Mouse (Mus musculus) ZHBTc4 (cell line): ENCODE data around the gene Cda.

ENCODE experiments used
- DNase-seq: peaks from one replicate; pipeline ENCODE4 v3.0.0-alpha.2; 2011; ENCODE audit warnings: low read depth, low spot score

Gene Cda

GRCm38 (mm10) chr4:138368498-138369260 is 887 bp upstream of the Cda start:
- no peak for DNase-seq

DNA sequence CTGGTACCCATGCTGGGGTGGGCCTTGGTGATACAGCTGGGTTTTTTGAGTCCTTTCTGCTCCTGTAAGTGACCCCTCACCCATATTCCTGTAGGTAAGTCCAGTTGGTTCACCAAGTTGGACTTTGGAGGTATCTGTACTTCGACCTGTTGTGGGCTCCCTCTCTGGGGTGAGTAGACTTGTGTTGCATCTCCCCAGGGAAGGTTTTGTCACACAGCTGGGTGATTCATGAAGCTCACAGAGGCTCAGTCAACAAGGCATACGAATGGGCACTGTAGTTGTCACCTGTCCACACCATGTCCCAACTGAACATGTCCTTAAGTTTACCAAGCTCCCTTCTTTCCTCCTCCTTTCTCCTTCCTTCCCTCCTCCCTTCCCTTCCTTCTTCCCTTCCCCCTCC is 1.2 kb downstream of the Cda start:
- no peak for DNase-seq

DNA sequence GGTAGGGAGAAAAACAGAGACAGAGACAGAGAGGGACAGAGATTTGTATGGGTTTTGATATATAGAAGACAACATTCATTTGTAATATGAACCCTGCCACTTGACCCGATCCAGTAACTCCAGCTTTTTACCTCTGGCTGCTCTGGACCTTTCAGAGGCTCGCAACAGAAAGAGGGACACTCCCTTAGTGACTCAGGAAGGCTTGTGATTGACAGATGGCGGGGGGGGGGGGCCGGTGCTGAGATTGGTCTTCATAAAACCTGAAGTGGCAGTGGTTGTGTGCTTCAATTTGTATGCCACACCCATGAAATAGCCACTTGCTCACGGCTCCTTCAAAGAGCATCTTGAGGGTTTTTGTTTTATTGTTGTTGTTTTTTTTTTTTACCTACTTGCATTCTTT is 4.3 kb downstream of the Cda start:
- no peak for DNase-seq

DNA sequence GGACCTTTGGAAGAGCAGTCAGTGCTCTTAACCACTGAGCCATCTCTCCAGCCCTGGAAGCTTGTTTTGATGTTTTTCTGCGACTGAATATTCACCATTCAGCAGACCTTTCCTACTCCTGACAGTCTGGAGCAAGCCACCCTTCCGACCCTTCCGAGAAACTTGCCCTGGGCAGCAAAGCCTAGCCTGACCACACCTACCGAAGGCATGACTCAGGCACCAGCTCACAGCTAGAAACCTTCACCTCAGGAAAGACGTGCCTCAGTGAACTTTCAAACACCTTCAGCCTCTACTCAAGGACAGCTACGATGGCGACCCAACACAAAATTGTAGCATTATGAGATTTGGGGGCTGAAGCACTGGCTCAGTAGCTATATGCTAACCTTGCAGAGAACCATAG is 4.9 kb downstream of the Cda start:
- no peak for DNase-seq

DNA sequence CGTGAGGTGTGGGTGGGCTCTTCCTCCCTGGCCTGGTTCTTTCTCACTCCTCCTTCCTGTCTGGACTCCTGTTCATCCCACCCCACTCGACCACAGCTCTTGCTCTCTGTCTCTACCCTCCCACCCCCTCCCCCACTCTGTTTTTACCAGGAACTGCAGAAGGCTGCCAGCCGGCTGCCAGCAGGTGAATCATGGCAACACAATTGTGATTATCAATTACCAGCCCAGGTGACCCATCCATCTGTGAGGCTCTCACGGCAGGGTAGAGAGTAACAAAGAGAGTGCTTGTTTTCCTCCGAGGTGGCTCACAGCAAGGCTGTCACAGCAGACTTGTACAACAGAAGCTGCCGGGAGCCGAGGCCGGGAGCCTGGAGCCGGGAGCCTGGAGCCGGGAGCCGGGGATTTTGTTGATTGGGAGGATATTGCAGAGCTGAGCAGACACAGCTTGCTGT is 6.4 kb downstream of the Cda start:
- no peak for DNase-seq

DNA sequence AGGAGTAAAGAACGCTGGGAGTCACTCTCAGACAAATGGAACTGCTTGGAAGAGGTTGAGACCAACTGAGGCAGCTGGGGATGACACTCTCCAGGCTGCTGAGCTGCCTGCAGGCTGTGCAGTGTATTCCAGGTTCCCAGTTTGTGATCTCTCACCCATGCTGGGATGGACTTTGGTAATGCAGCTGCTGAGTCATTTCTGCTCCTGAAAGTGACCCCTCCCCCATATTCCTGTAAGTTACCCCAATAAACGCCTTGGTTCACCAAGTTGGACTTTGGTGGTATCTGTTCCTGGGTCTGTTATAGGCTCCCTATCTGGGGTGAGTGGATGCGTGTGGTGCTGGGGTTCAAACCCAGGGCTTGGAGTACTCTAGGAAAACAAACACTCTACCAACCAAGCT is 9.6 kb downstream of the Cda start:
- no peak for DNase-seq

DNA sequence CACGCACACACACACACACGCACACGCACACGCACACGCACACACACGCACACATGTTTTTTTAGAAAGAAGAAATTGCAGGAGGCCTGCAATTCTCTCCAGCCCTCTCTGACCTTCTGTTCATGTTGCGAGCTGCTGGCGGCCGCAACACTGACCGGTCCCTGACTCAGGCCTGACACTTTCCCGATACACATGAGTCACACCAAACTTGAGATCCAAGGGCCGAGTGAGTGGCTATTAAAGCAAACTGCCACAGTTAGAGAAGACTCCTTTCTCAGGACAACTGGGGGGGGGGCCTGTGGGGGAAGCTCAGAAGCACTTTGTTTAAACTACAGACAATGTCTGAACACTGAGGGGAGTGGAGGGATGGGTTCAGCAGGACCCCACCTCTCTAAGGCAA is 11.2 kb downstream of the Cda start:
- DNase-seq = no peak

DNA sequence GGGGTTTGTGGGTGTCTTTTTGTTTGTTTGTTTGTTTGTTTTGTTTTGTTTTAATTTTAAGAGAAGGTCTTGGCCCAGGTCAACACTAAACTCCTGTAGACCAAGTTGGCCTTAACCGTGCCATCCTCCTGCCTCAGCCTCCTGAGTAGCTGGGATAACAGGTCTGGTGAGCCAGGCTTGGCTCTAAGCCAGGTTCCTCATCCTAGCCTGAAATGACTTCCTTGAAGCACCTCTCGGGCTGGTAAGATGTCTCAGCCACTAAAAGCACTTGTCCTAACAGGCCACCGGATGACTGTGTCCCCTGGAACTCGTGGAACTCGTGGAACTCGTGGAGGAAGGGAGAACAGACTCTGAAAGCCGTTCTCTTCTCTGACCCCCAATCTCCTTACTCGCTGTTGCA is 11.7 kb downstream of the Cda start:
- DNase-seq = no peak

DNA sequence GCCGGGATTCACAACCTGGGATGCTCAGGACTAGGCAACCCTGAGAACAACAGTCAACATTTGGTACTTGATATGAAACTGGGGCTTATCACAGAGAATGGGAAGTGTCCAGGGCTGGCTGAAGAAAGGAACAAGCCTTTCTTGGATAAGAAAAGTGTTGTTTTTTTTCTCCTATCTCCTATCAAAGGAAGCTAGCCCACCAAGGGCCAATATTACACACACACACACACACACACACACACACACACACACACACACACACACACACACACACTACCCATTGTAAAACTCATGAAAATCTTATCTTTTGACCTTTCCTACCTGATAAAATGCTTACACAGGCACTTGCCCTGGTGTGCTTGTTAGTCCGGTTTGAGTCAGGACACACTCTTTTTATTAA is 12.3 kb downstream of the Cda start:
- DNase-seq = no peak

DNA sequence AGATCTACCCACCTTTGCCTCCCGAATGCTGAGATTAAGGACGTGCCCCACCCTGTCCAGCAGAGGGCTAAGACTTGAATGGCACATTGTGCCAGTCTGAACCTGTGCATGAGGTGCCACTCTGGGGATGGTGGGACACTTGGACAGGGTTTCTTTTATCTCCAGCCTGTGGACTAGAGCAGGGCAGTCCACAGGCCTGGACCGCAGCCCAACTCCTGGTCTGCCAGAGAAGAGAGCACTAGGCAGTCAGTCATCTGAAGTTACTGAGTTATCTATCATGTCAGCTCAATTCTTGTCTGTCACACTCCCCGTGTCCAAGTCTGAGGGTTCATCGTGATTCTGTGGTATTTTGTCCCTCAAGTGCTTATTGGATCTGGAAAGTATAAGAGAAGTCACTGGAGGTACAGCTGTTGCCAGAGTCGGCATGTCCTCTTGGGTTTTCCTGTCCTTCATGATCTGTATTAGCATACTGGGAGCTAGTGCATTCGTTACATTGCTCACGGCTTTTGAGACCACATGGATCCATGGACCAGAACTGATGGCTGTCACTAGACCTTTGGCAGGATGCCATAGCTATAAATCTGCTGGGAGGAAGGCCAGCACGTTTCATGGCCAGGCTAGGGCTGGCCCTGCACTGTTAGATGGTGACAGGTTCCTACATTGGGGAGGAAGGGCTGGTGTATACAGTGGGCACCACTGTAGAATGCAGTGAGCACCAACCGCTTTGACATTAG is 14.2 kb downstream of the Cda start:
- no peak for DNase-seq

GRCm38 (mm10) chr4:138352692-138353091 is 15.1 kb downstream of the Cda start:
- DNase-seq = no peak

GRCm38 (mm10) chr4:138351821-138352220 is 16.0 kb downstream of the Cda start:
- peak; percentile 57 for DNase-seq

- no peak for DNase-seq
Observed at GRCm38 (mm10) chr4:138348716-138349115, 19.1 kb downstream of the Cda start.

DNA sequence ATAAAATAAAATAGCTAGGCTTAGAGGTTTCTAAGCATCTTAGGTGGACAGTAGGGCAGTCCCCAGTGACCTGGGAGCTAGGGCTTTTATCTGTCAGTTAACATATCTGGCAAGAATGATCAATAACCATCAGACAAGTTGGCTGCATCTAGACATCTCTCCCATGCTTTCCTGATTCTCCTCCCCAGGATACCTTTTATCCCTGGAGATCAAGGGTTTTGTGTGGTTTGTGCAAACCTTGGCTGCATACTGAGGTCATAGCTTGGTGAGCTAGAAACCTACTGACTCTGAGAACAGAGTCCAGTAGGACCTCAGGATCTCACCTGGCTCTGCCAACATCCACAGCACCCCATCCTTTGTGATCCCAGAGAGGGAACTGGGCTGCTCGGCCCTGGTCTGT is 20.5 kb downstream of the Cda start:
- DNase-seq = no peak

- DNase-seq = no peak
Observed at GRCm38 (mm10) chr4:138344891-138345545, 22.8 kb downstream of the Cda start.

GRCm38 (mm10) chr4:138343341-138343837 is 24.4 kb downstream of the Cda start:
- DNase-seq = no peak

DNA sequence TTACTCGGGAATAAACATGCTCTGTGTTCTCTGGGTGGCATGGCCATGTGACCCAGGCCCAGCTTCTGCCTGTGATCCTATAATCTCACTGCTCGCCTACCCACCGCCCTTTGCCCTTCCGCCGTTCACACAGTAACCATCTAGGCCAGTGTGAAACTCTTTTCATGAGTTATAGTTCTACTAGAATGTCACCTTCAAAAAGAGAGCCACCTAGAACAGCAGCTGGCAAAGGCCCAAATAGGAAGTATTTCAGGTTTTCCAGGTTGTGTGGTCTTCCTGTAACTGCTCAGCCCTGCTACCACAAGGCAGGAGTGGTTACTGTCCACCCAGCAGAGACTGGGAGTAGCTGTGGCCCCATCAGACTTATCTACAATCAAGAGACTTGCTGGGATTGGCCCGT is 25.0 kb downstream of the Cda start:
- no peak for DNase-seq

DNA sequence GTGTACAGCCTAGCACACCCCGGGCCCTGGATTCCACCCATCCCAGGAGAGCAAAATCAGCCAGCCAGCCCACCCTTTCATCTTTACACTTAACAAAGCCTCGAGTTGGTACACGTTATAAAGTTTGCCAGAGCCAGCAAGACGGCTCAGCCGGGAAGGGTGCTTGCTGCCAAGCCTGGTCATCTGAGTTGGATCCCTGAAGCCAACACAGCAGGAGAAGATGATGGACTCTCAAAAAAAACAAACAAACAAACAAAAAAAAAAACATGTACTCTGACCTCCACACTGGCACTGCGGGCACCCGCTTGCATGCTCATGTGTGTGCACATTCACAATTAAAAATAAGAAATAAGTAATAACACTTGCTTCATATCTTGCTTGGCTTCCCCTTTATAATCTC is 25.7 kb downstream of the Cda start:
- no peak for DNase-seq

- no peak for DNase-seq
Observed at GRCm38 (mm10) chr4:138341393-138341792, 26.4 kb downstream of the Cda start.

DNA sequence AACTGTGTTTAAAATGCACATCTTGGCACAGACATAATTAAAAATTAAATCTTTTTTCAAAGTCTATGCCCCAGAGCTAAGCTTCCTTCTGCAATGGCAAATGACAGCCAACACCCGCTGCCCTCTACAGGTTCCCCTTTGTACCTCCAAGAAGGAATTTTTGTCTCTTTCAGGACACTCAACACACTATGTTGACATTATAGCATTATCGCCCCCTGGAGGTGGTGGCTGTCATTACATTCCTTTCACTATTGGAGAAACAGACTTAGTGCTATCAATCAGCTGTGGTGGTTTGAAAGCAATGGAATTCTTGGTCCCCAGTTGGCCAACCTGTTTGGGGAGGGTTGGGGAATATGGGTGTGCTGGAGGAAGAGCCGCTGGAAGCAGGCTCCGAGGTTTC is 27.8 kb downstream of the Cda start:
- DNase-seq = peak; percentile 78

GRCm38 (mm10) chr4:138337341-138337740 is 30.5 kb downstream of the Cda start:
- DNase-seq = no peak

DNA sequence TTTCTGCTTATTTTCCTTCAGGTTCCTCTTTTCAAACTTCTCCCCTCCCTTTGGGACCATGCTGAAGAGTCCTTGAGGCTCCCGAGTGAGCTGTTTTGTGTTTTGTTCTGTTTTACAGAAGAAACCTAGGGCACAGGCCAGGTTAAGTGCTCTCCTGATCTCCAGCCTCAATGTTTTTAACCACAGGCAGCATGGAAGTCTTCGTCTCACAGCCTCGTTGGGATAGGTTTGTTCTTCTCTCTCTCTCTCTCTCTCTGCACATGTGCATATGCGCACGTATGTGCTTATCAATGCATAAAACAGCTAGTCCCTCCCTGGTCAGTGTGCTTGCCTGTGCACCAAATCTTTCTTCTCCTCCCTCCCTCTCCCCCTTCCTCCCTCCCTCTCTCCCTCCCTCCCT is 30.9 kb downstream of the Cda start:
- no peak for DNase-seq

GRCm38 (mm10) chr4:138335648-138336047 is 32.1 kb downstream of the Cda start:
- no peak for DNase-seq
